Mouse (Mus musculus): Measurements from ENCODE around the gene Dnal1.
"Not testable (repeated sequence)": the region's sequence is repeated elsewhere in the genome, so short reads cannot be mapped to it uniquely, and the experiment has no call there.

The Dnal1 gene

DNA sequence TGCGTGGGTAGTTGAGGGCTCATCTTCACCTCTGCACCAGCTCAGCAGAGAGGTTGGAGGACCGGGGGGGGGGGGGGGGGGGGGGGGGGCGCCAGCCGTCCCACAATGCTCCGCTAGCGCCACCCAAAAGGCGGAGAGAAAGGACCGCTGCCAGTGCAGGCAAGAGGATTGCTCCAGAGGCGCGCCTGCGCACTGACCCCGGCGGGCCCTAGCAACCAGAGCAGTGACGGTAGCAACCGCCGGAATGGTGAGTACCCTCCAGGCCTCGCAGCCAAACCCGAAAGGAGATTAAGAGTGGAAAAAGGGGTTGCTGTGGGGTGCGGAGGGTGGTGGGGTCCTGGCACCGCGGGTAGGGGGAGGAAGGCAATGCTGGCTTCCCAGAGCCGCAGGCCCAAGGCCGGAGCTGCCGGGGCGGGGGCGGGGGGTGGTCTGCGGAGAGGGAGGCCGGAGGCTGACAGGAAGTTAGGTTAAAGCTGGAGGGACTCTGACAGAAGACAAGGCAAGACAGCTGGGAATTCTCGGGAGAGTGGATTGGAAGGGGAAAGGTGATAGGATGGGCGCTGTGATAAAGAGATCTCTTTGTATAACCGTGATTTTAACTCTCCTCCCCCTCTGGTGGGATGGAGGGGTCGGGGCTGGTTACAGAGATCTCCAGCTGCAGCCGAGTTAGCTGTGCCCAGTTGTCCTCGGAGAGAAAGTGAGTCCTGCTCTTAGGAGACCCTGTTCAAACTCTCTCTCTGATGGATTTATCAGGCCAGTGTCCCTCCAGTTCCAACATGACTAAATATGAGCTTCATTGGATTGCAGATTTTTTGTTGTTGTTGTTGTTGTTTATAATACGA, at the start of gene Dnal1:
Gene Dnal1, plus strand, starts transcription at position 214 of the 842 bp plus-strand sequence.
- peak; percentile 94 for DNase-seq (ENCODE audit: low read depth, low spot score)

DNA sequence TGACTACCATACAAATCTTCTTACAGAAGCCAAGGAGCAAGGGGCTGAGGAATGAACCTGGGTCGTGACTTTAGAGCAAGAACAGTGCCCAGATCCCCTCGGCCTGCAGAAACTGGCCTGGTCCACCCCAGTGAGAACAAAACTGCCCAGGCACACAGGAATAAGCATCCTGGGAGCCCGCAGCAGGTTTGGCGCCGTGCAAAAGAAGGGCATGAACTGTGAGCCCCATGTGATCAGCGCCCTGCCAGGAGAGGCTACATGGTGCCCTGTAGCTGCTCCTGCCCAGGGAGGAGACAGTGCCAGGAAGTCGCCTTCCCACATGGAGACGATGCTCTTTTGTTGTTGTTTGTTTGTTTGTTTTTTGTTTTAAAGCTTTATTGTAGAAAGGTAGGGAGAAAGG, 49.5 kb upstream of the Dnal1 start:
- DNase-seq (ENCODE audit: low read depth, low spot score) = no peak

- DNase-seq (ENCODE audit: low read depth, low spot score) = no peak
Observed at GRCm38 (mm10) chr12:84067752-84068151, 46.4 kb upstream of the Dnal1 start.

DNA sequence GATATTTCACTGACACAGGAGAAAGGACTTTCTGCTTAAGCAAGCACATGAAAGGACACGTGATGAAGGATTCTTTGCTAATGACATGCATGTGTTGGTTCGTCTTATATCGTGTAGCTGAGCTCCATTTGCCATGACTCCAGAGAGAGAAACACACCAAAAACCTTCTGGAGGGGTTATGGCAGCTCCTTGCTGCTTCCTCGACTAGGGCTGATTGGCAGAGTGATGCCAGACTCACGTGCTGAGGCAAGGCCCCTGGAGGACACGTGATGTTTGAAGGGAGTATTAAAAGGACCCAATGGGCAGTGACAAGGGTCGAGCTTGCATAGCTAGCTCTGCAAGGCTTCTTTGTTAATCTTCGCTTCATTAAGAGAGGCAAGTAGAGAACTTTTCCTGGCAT, 45.9 kb upstream of the Dnal1 start:
- no peak for DNase-seq (ENCODE audit: low read depth, low spot score)

GRCm38 (mm10) chr12:84068986-84069385, 45.2 kb upstream of the Dnal1 start, which contains the start of gene Acot5:
Acot5 (plus strand) TSS chr12:84069325.
- no peak for DNase-seq (ENCODE audit: low read depth, low spot score)

- DNase-seq (ENCODE audit: low read depth, low spot score) = not testable (repeated sequence)
Observed at GRCm38 (mm10) chr12:84069582-84069981, 44.6 kb upstream of the Dnal1 start.

DNA sequence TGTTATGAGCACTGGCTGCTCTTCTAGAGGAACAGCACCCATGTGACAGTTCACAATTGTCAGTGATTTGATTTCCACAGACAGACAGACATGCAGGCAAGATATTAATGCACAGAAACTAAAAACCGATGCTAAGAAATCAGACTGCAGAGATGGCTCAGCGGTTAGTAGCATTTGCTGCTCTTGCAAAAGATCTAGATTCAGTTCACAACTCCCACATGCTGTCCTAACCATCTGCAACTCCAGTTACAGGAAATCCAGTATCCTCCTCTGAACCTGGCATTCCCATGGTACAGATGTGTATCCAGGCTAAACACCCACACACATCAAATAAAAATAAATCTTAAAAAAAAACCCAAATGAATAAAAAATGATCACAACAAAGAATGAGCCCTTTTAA, 42.5 kb upstream of the Dnal1 start:
- DNase-seq (ENCODE audit: low read depth, low spot score) = no peak

DNA sequence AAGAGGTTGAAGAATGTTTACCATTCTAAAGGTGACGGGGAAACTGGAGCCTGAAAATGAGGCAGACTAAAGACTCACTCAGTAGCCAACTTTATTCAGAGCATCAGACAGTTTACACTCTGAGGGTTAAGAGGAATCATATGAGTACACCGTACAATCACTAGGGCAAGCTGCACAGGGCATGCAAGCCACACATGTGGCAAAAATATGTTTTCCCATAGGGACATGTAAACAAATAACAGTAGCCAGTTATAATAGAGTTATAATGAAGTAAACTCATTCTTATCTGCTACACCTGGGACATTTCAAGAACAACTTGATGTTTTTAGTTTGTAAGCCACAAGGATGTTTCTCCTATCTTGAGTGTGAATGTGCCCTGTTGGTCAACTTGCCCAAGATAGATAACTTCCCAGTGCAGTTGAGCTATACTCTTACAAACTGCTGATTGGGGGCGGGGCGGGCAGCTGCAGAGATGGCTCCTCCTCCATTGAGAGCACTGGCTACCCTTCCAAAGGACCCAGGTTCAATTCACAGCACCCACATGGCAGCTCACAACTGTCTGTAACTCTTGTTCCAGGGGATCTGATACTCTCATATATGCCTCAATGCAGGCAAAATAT, 36.7 kb upstream of the Dnal1 start:
- no peak for DNase-seq (ENCODE audit: low read depth, low spot score)

- no peak for DNase-seq (ENCODE audit: low read depth, low spot score)
Observed at GRCm38 (mm10) chr12:84083842-84084241, 30.3 kb upstream of the Dnal1 start.

DNA sequence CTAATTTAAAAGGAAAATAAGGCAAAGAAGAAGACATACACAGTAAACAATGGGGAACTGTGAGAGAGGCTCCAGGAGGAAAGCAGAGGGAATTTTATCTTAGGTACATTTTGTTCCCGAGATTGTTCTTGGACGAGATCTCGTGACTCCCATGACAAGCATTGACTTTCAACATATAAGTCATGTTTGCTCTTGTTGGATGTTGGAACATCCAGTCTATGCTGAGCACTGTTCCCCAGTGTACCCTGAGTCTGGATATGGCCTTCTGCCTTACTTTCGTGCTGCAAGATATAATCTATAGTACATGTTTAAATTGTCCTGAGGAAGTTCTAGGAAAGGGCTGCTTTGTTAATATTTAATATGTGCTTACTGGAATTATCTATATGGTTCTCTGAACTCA, 29.6 kb upstream of the Dnal1 start:
- no peak for DNase-seq (ENCODE audit: low read depth, low spot score)

- DNase-seq (ENCODE audit: low read depth, low spot score) = not testable (repeated sequence)
Observed at GRCm38 (mm10) chr12:84094666-84095065, 19.5 kb upstream of the Dnal1 start.

DNA sequence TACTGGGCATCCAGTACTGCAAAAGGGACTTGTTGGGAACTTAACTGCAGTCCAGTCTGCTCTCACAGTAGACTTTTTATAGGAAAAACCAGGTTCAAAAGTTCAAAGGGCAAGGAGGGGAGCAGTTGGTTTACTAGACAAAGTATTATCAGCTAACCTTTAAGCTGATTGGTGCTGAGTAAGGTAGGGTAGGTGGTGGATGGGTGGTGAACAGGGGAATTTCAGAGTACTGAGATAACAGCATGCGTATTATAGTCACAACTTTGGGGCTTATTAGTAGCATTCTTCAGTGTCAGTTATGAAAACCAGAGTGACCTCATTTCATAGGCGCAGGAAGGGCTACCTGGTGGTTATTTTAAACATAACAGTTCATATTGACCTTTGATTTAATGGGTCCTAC, 14.6 kb upstream of the Dnal1 start:
- DNase-seq (ENCODE audit: low read depth, low spot score) = no peak

GRCm38 (mm10) chr12:84100071-84100470, 14.1 kb upstream of the Dnal1 start:
- DNase-seq (ENCODE audit: low read depth, low spot score) = no peak

DNA sequence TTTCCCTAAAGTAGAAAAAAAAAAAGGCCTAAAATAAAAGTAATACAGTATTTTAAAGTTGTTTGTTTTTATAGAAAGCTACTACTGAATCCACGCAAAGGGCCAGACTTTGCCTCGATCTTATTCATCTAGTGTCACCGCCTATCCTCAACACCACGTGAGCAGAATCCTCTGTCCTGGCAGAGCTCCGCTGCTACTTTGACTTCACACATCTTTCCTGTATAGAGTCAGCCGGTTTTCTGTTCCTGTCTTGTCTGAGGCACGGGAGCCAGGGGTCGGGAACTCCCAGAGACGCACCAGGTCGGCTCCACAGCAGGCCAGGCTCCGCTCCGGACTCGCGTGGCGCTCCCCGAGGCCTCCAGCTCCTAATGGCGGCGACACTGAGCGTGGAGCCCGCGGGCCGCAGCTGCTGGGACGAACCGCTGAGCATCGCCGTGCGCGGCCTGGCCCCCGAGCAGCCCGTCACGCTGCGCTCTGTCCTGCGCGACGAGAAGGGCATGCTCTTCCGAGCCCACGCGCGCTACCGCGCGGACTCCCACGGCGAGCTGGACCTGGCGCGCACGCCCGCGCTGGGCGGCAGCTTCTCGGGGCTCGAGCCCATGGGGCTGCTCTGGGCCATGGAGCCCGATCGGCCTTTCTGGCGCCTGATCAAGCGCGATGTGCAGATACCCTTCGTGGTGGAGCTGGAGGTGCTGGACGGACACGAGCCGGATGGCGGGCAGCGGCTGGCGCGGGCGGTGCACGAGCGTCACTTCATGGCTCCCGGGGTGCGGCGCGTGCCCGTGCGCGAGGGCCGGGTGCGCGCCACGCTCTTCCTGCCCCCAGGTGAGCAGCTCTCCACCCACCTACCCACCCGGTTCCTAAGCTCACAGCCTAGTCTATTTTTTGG, 13.3 kb upstream of the Dnal1 start, which contains the start of gene Acot6:
Gene Acot6, plus strand, starts transcription at position 51 of the 889 bp plus-strand sequence.
- DNase-seq (ENCODE audit: low read depth, low spot score) = peak; percentile 82

- no peak for DNase-seq (ENCODE audit: low read depth, low spot score)
Observed at GRCm38 (mm10) chr12:84101493-84101845, 12.7 kb upstream of the Dnal1 start.

- no peak for DNase-seq (ENCODE audit: low read depth, low spot score)
Observed at GRCm38 (mm10) chr12:84107012-84107411, 7.2 kb upstream of the Dnal1 start.

DNA sequence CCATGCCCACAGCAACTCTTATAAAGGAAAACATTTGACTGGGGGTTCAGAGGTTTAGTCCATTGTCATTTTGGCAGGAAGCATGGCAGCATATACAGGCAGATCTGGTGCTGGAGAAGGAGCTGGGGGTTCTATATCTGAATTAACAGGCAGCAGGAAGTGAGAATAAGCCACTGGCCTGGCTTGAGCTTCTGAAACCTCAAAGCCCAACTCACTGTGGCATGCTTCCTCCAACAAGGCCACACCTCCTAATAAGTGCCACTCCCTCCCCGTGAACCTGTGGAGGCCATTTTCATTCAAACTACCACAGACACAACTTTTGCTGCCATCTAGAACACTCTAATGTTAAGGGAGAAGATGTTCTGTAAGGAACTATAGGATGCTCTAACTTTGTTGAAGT, 6.5 kb upstream of the Dnal1 start:
- peak; percentile 72 for DNase-seq (ENCODE audit: low read depth, low spot score)

GRCm38 (mm10) chr12:84109924-84110323, 4.2 kb upstream of the Dnal1 start:
- DNase-seq (ENCODE audit: low read depth, low spot score) = no peak

GRCm38 (mm10) chr12:84110814-84111213, 3.4 kb upstream of the Dnal1 start:
- DNase-seq (ENCODE audit: low read depth, low spot score) = peak; percentile 74

DNA sequence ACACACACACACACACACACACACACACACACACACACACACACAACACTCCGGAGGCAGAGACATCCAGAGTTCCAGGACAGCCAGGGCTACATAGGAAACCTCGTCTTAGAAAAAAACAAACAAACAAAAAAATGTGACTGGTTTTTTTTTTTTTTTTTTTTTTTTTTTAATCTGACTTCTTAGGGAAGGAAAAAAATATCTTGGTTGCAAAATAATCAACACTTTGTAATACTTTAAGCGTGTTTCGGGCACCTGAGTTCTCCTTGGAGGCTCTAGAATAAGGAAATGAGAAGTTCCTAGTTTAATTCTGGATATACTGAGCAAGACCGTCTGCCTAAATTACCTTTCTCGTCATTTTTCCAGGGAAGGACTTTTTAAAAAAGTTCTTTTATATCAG, 490 bp upstream of the Dnal1 start:
- DNase-seq (ENCODE audit: low read depth, low spot score) = no peak

DNA sequence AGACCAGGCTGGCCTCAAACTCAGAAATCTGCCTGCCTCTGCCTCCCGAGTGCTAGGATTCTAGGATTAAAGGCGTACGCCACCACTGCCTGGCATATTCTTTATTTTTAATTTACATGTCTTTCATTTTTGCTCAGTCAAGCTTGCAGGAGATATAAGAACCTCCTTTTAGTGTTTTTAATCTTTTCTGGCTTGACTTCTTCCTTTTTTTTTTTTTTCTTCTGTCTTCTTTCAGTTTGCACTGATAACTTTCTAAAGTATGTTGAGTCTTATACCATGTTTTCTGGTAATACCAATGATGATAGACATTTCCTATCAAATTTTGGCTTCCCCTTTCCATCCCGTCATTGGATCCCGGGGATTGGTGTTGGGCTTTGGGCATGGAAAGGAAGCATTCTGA, 5.4 kb downstream of the Dnal1 start:
- DNase-seq (ENCODE audit: low read depth, low spot score) = no peak

GRCm38 (mm10) chr12:84125892-84126291, 11.7 kb downstream of the Dnal1 start:
- no peak for DNase-seq (ENCODE audit: low read depth, low spot score)

Data from A20 (cell line).